Mouse (Mus musculus): ENCODE results near the gene Auh. TPM values are rescaled to one million over a fixed set of nuclear protein-coding genes. Genes with fewer than 3 reads are reported as not detected.

Gene Auh
- total RNA-seq (2021) (100 to 1,000 TPM; 135 to 152 TPM), polyA plus RNA-seq (2012; rRNA removed) (64.6 and 94.0 TPM in 2 replicates)
- long read RNA-seq, transcript Auh-201 (10 exons, 1,320 nt): major isoform, 95 of 108 reads
- long read RNA-seq, partial matches to known transcripts: 6 of 108 reads
- long read RNA-seq, other reads (novel, unspliced or antisense): 6 of 108 reads

GRCm38 (mm10) chr13:52929209-52930171 is at the start of gene Auh:
Auh (minus strand) TSS chr13:52929681.
- intact Hi-C loops (cut with DNase I): loop anchor here (1.0 to 5.0 kb wide), 2 partner anchors 52 to 217 kb away; partner anchors contain the start of gene Nfil3
- TF ChIP-seq EP300 (IDR thresholded peaks at IDR 0.05; ENCODE audit: insufficient read depth, low read depth, low read length) (no peak), CTCF (IDR thresholded peaks at IDR 0.05) (peak; percentile 45), POLR2A (IDR thresholded peaks at IDR 0.05; ENCODE audit: insufficient read depth, low read depth, low read length) (peak; percentile 75)
- peak within 1 kb of the TSS; percentile 84 for H3K4me3 ChIP-seq
- peaks cover 5% of the 10 kb centered on the region for H3K4me1 ChIP-seq (ENCODE audit: control insufficient read depth, insufficient read depth, low read length)
- WGBS: under 1% methylated on average over 63 of the region's 63 CpGs
- H3K36me3 ChIP-seq (ENCODE audit: control insufficient read depth, insufficient read depth, low read length): no peaks in the 10 kb centered on the region
- H3K9ac ChIP-seq (ENCODE audit: low read depth, low read length): peak within 1 kb of the TSS; percentile 84
- DNase-seq: peak; percentile 89 to 90
- H3K27ac ChIP-seq: peak within 1 kb of the TSS; percentile 91
- H3K79me2 ChIP-seq (replicated peaks; ENCODE audit: control insufficient read depth, insufficient read depth, low read length): no peaks in the 10 kb centered on the region; the same call in 1 of the 2 replicates
- no peaks in the 10 kb centered on the region for H3K27me3 ChIP-seq (ENCODE audit: control insufficient read depth, insufficient read depth, low read length)

- Histone ChIP-seq H3K9ac (ENCODE audit: low read depth, low read length) (peak overlapping the region; percentile 84), H3K36me3 (ENCODE audit: control insufficient read depth, insufficient read depth, low read length) (peaks cover 2% of the 10 kb centered on the region; the same call in 1 of the 2 replicates), H3K79me2 (replicated peaks; ENCODE audit: control insufficient read depth, insufficient read depth, low read length) (no peaks in the 10 kb centered on the region), H3K4me3 (peak overlapping the region; percentile 90), H3K4me1 (ENCODE audit: control insufficient read depth, insufficient read depth, low read length) (peaks cover 16% of the 10 kb centered on the region), H3K27me3 (ENCODE audit: control insufficient read depth, insufficient read depth, low read length) (no peaks in the 10 kb centered on the region), H3K27ac (peak overlapping the region; percentile 95)
- DNase-seq: peak; percentile 70 to 72
- intact Hi-C loops (cut with DNase I): loop anchor here (2.0 kb wide), 1 partner anchor 86 kb away; no protein-coding TSS in a partner anchor
- no peak for TF ChIP-seq POLR2A (IDR thresholded peaks at IDR 0.05; ENCODE audit: insufficient read depth, low read depth, low read length)
- no peak for TF ChIP-seq EP300 (IDR thresholded peaks at IDR 0.05; ENCODE audit: insufficient read depth, low read depth, low read length)
- TF ChIP-seq CTCF (IDR thresholded peaks at IDR 0.05): no peak
- 1% methylated on average over 63 of the region's 64 CpGs for WGBS
Observed at GRCm38 (mm10) chr13:52978321-52978981, 49.0 kb upstream of the Auh start.

GRCm38 (mm10) chr13:52977757-52978156 is 48.3 kb upstream of the Auh start:
- Histone ChIP-seq H3K4me3 (peak overlapping the region; percentile 90), H3K27ac (peak overlapping the region; percentile 95), H3K27me3 (ENCODE audit: control insufficient read depth, insufficient read depth, low read length) (no peaks in the 10 kb centered on the region), H3K36me3 (ENCODE audit: control insufficient read depth, insufficient read depth, low read length) (peaks cover 2% of the 10 kb centered on the region; the same call in 1 of the 2 replicates), H3K79me2 (replicated peaks; ENCODE audit: control insufficient read depth, insufficient read depth, low read length) (0 out of 2 replicates have a peak, but pooled peaks cover 2% of the 10 kb centered on the region), H3K4me1 (ENCODE audit: control insufficient read depth, insufficient read depth, low read length) (peaks cover 17% of the 10 kb centered on the region), H3K9ac (ENCODE audit: low read depth, low read length) (peak overlapping the region; percentile 23; the same call in 1 of the 2 replicates)
- TF ChIP-seq CTCF (IDR thresholded peaks at IDR 0.05) (no peak), EP300 (IDR thresholded peaks at IDR 0.05; ENCODE audit: insufficient read depth, low read depth, low read length) (no peak), POLR2A (IDR thresholded peaks at IDR 0.05; ENCODE audit: insufficient read depth, low read depth, low read length) (no peak)
- intact Hi-C loops (cut with DNase I): loop anchor here (2.0 kb wide), 1 partner anchor 85 kb away; no protein-coding TSS in a partner anchor
- DNase-seq: no peak
- 41% methylated on average over 4 of the region's 4 CpGs for WGBS

- Histone ChIP-seq H3K27ac (peak overlapping the region; percentile 95), H3K36me3 (ENCODE audit: control insufficient read depth, insufficient read depth, low read length) (peaks cover 2% of the 10 kb centered on the region; the same call in 1 of the 2 replicates), H3K79me2 (replicated peaks; ENCODE audit: control insufficient read depth, insufficient read depth, low read length) (0 out of 2 replicates have a peak, but pooled peaks cover 2% of the 10 kb centered on the region), H3K4me1 (ENCODE audit: control insufficient read depth, insufficient read depth, low read length) (peaks cover 17% of the 10 kb centered on the region), H3K4me3 (no peak overlapping the region), H3K9ac (ENCODE audit: low read depth, low read length) (no peak overlapping the region; the same call in 1 of the 2 replicates), H3K27me3 (ENCODE audit: control insufficient read depth, insufficient read depth, low read length) (no peaks in the 10 kb centered on the region)
- no peak for DNase-seq
- WGBS: 78% methylated on average over 9 of the region's 9 CpGs
- TF ChIP-seq POLR2A (IDR thresholded peaks at IDR 0.05; ENCODE audit: insufficient read depth, low read depth, low read length) (no peak), EP300 (IDR thresholded peaks at IDR 0.05; ENCODE audit: insufficient read depth, low read depth, low read length) (no peak), CTCF (IDR thresholded peaks at IDR 0.05) (no peak)
- intact Hi-C loops (cut with DNase I): no loop called here
Observed at GRCm38 (mm10) chr13:52977221-52977609, 47.7 kb upstream of the Auh start.

- Histone ChIP-seq H3K36me3 (ENCODE audit: control insufficient read depth, insufficient read depth, low read length) (peaks cover 2% of the 10 kb centered on the region; the same call in 1 of the 2 replicates), H3K79me2 (replicated peaks; ENCODE audit: control insufficient read depth, insufficient read depth, low read length) (0 out of 2 replicates have a peak, but pooled peaks cover 2% of the 10 kb centered on the region), H3K4me3 (no peak overlapping the region; the same call in 1 of the 2 replicates), H3K9ac (ENCODE audit: low read depth, low read length) (no peak overlapping the region), H3K27ac (peak overlapping the region; percentile 95), H3K27me3 (ENCODE audit: control insufficient read depth, insufficient read depth, low read length) (no peaks in the 10 kb centered on the region), H3K4me1 (ENCODE audit: control insufficient read depth, insufficient read depth, low read length) (peaks cover 16% of the 10 kb centered on the region)
- WGBS: 28% methylated on average over 16 of the region's 16 CpGs
- intact Hi-C loops (cut with DNase I): no loop called here
- TF ChIP-seq CTCF (IDR thresholded peaks at IDR 0.05) (no peak), POLR2A (IDR thresholded peaks at IDR 0.05; ENCODE audit: insufficient read depth, low read depth, low read length) (0 out of 2 replicates have a peak, but pooled peaks have one; percentile 24)
- DNase-seq: peak; percentile 49 to 70
Observed at GRCm38 (mm10) chr13:52976510-52977220, 47.2 kb upstream of the Auh start.
